ENCODE assay signal across 8 mouse cellular contexts in the genomic region with DNA sequence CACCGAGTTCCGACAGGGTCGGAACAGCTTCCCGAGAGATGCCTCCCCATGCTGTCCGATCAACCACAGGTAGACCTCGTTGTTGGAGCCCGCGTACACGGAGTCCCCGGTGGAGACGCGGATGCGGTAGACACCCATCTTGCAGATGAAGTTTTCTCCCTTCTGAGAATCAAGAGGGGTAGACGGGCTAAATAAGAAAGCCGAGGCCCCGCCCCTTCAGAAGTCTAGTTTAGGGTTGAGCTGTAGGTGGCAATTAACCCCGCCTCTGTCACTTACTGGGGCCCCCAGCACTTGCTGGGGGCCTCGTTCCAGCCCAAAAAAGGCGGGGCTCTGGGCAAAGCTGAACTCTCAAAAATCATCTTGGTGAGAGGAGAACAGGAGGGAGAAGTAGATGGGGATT. TPM values are rescaled to one million over a fixed set of nuclear protein-coding genes. Genes with fewer than 3 reads are reported as not detected.
DNase-seq lines count a peak whose midpoint lies in the region; ATAC-seq and TF ChIP-seq lines count a peak whose summit lies in the region.

Gene Alox15 (minus strand): TSS at position 164 of the 400 bp plus-strand sequence.

- H3K4me1 ChIP-seq in neural tube, embryonic 11.5 days (ENCODE audit: control insufficient read depth, insufficient read depth, low read length): peaks cover 3% of the 10 kb centered on the region; the same call in 1 of the 2 replicates
- no peaks in the 10 kb centered on the region for H3K4me1 ChIP-seq in heart, postnatal 0 days (ENCODE audit: control insufficient read depth, insufficient read depth)
- no peaks in the 10 kb centered on the region for H3K4me1 ChIP-seq in liver, postnatal 0 days (ENCODE audit: insufficient read depth)
- 0 out of 2 replicates have a peak, but pooled peaks cover 10% of the 10 kb centered on the region for H3K4me1 ChIP-seq in stomach, embryonic 15.5 days

- no peak for TF ChIP-seq CTCF in heart, postnatal 0 days (IDR thresholded peaks at IDR 0.05; ENCODE audit: low read depth)
- TF ChIP-seq CTCF in liver, postnatal 0 days (IDR thresholded peaks at IDR 0.05; ENCODE audit: low read depth): no peak

- H3K27me3 ChIP-seq in neural tube, embryonic 11.5 days (ENCODE audit: control insufficient read depth, insufficient read depth, low read length): peaks cover 24% of the 10 kb centered on the region
- H3K27me3 ChIP-seq in heart, postnatal 0 days (ENCODE audit: control insufficient read depth, insufficient read depth, low read length): peaks cover 60% of the 10 kb centered on the region
- peaks cover 45% of the 10 kb centered on the region for H3K27me3 ChIP-seq in liver, postnatal 0 days (ENCODE audit: insufficient read depth, low read length)
- peaks cover 43% of the 10 kb centered on the region for H3K27me3 ChIP-seq in stomach, embryonic 15.5 days (replicated peaks)

- TF ChIP-seq EP300 in heart, postnatal 0 days (IDR thresholded peaks at IDR 0.05; ENCODE audit: low read depth): no peak
- TF ChIP-seq EP300 in liver, postnatal 0 days (IDR thresholded peaks at IDR 0.05; ENCODE audit: low read depth): no peak

- H3K4me2 ChIP-seq in neural tube, embryonic 11.5 days (ENCODE audit: low read depth): peak within 1 kb of the TSS; percentile 60
- H3K4me2 ChIP-seq in heart, postnatal 0 days (ENCODE audit: low read depth, low read length): peak within 1 kb of the TSS; percentile 56
- H3K4me2 ChIP-seq in liver, postnatal 0 days (ENCODE audit: low read depth, low read length): peak within 1 kb of the TSS; percentile 39
- peak within 1 kb of the TSS; percentile 64 for H3K4me2 ChIP-seq in stomach, embryonic 15.5 days

- H3K9ac ChIP-seq in neural tube, embryonic 11.5 days (ENCODE audit: low read length): no peak within 1 kb of the TSS
- H3K9ac ChIP-seq in heart, postnatal 0 days (replicated peaks; ENCODE audit: low read depth, low read length): no peak within 1 kb of the TSS
- no peak within 1 kb of the TSS for H3K9ac ChIP-seq in liver, postnatal 0 days (replicated peaks)
- no peak within 1 kb of the TSS for H3K9ac ChIP-seq in stomach, embryonic 15.5 days

- no peak for DNase-seq in neural tube, embryonic 11.5 days (ENCODE audit: low spot score)
- no peak for DNase-seq in neural tube, embryonic 10.5 days (ENCODE audit: extremely low spot score, low spot score)
- DNase-seq in heart, postnatal 0 days (ENCODE audit: low spot score): no peak
- DNase-seq in liver, postnatal 0 days: no peak
- DNase-seq in urinary bladder, postnatal 4 days (ENCODE audit: low spot score in 2 of 2): no peak
- DNase-seq in urinary bladder, postnatal 25 days (ENCODE audit: low spot score): no peak

- H3K27ac ChIP-seq in neural tube, embryonic 11.5 days (ENCODE audit: low read depth, low read length): no peak within 1 kb of the TSS
- no peak within 1 kb of the TSS for H3K27ac ChIP-seq in heart, postnatal 0 days (ENCODE audit: low read depth)
- no peak within 1 kb of the TSS for H3K27ac ChIP-seq in liver, postnatal 0 days (ENCODE audit: low read depth)
- H3K27ac ChIP-seq in stomach, embryonic 15.5 days: no peak within 1 kb of the TSS

- H3K4me3 ChIP-seq in neural tube, embryonic 11.5 days (ENCODE audit: low read depth, low read length): peak within 1 kb of the TSS; percentile 19
- peak within 1 kb of the TSS; percentile 33 for H3K4me3 ChIP-seq in heart, postnatal 0 days (ENCODE audit: low read depth, low read length)
- H3K4me3 ChIP-seq in liver, postnatal 0 days (ENCODE audit: low read depth, low read length): peak within 1 kb of the TSS; percentile 28
- peak within 1 kb of the TSS; percentile 33 for H3K4me3 ChIP-seq in stomach, embryonic 15.5 days (replicated peaks)

- no peaks in the 10 kb centered on the region for H3K9me3 ChIP-seq in neural tube, embryonic 11.5 days (ENCODE audit: control insufficient read depth, low read length)
- H3K9me3 ChIP-seq in heart, postnatal 0 days (replicated peaks; ENCODE audit: control insufficient read depth, low read length): no peaks in the 10 kb centered on the region
- no peaks in the 10 kb centered on the region for H3K9me3 ChIP-seq in liver, postnatal 0 days (ENCODE audit: low read length)
- H3K9me3 ChIP-seq in stomach, embryonic 15.5 days: no peaks in the 10 kb centered on the region

- no peak for ATAC-seq in neural tube, embryonic 11.5 days (ENCODE audit: insufficient read depth, low FRiP score, low TSS enrichment)
- no peak for ATAC-seq in heart, postnatal 0 days (ENCODE audit: insufficient read depth, low read depth)
- no peak for ATAC-seq in liver, postnatal 0 days
- no peak for ATAC-seq in stomach, embryonic 15.5 days (ENCODE audit: insufficient read depth, low FRiP score, low read depth)
- no peak for ATAC-seq in frontal cortex, adult (ENCODE audit: low TSS enrichment)

- under 1% methylated on average over 19 of the region's 19 CpGs for WGBS in neural tube, embryonic 11.5 days
- WGBS in heart, postnatal 0 days: 1% methylated on average over 19 of the region's 19 CpGs
- 1% methylated on average over 19 of the region's 19 CpGs for WGBS in liver, postnatal 0 days (ENCODE audit: insufficient replicate concordance)
- WGBS in stomach, embryonic 15.5 days: 1% methylated on average over 19 of the region's 19 CpGs

- no peaks in the 10 kb centered on the region for H3K36me3 ChIP-seq in neural tube, embryonic 11.5 days (ENCODE audit: control insufficient read depth, insufficient read depth, low read length)
- no peaks in the 10 kb centered on the region for H3K36me3 ChIP-seq in heart, postnatal 0 days (replicated peaks; ENCODE audit: control insufficient read depth, insufficient read depth, low read length)
- no peaks in the 10 kb centered on the region for H3K36me3 ChIP-seq in liver, postnatal 0 days (replicated peaks; ENCODE audit: insufficient read depth, low read length)
- H3K36me3 ChIP-seq in stomach, embryonic 15.5 days: no peaks in the 10 kb centered on the region

RNA-seq across cellular contexts. Expression of gene Alox15, which starts in this region (rescaled TPM):
- not detected in 2 replicates for polyA plus RNA-seq in neural tube, embryonic 11.5 days (2014; fragmentation: Nextera tagmentation; extraction: Ambion mirVana)
- 0.23 TPM in 1 of 2 replicates, not detected in the other for total RNA-seq in heart, postnatal 0 days (2014; rRNA removed; ENCODE audit: low replicate concordance)
- polyA plus RNA-seq in heart, postnatal 0 days (2015; fragmentation: Nextera tagmentation; extraction: Ambion mirVana): 0.11 and 0.22 TPM in 2 replicates
- 0.49 and 0.56 TPM in 2 replicates for polyA plus RNA-seq in liver, postnatal 0 days (2015; fragmentation: Nextera tagmentation; extraction: Ambion mirVana)
- 6.7 and 9.5 TPM in 2 replicates for polyA plus RNA-seq in stomach, embryonic 15.5 days (2015; fragmentation: Nextera tagmentation; extraction: Ambion mirVana)
